Mouse (Mus musculus) kidney, embryonic 16.5 days (tissue): ENCODE results near the gene D930048N14Rik. TPM values are rescaled to one million over a fixed set of nuclear protein-coding genes. Genes with fewer than 3 reads are reported as not detected.
"Not testable (repeated sequence)": the region's sequence is repeated elsewhere in the genome, so short reads cannot be mapped to it uniquely, and the experiment has no call there.

ENCODE experiments used
- ATAC-seq: fragments of 200-750 bp; cut with Nextera tagmentation; 2 replicates; pipeline ENCODE4 v1.8.0; 2017; ENCODE audit warnings: moderate TSS enrichment; ENCODE audit not compliant: low FRiP score, low TSS enrichment
- H3K27ac ChIP-seq: fragments of 300-500 bp; sonication (generic); 2 replicates; pipeline ENCODE4 v1.5.1; 2014; ENCODE audit warnings: low read length
- H3K27me3 ChIP-seq: fragments of 300-500 bp; sonication (generic); 2 replicates; pipeline ENCODE4 v1.6.1; 2014; ENCODE audit warnings: low read length, control low read depth, mixed read lengths; ENCODE audit not compliant: insufficient read depth
- H3K36me3 ChIP-seq: fragments of 300-500 bp; sonication (generic); 2 replicates; pipeline ENCODE4 v1.6.1; 2014; ENCODE audit warnings: low read length, control low read depth, mixed read lengths; ENCODE audit not compliant: insufficient read depth
- H3K4me1 ChIP-seq: fragments of 300-500 bp; sonication (generic); 2 replicates; pipeline ENCODE4 v1.6.1; 2014; ENCODE audit warnings: low read length, control low read depth, mixed read lengths; ENCODE audit not compliant: insufficient read depth
- H3K4me2 ChIP-seq: fragments of 300-500 bp; sonication (generic); replicated peaks from 2 replicates; pipeline ENCODE4 v1.6.1; 2014; ENCODE audit warnings: low read depth, low read length
- H3K4me3 ChIP-seq: fragments of 300-500 bp; sonication (generic); 2 replicates; pipeline ENCODE4 v1.5.1; 2014; ENCODE audit warnings: mild to moderate bottlenecking, low read length
- H3K9ac ChIP-seq: fragments of 300-500 bp; sonication (generic); replicated peaks from 2 replicates; pipeline ENCODE4 v1.6.1; 2014; ENCODE audit warnings: low read length
- H3K9me3 ChIP-seq: fragments of 300-500 bp; sonication (generic); 2 replicates; pipeline ENCODE4 v1.6.1; 2016; ENCODE audit warnings: low read length, control low read depth
- whole genome bisulfite sequencing: fragments of 180-500 bp; shearing (Covaris S2); extraction: QIAGEN DNeasy Blood & Tissue Kit; methylation state at CpG from one replicate; pipeline ENCODE4 v1.1.7; 2014; 5-methylcytosine and 5-hydroxymethylcytosine counted together
- polyA plus RNA-seq: library from polyadenylated mRNA; unstranded; fragments of >200 nt; fragmentation: Nextera tagmentation; extraction: Ambion mirVana; gene quantifications from 2 replicates; pipeline ENCODE4 v1.2.1, GENCODE M21; 2015

The D930048N14Rik gene
- polyA plus RNA-seq, 1 experiment from 2014 or later = 4.0 TPM

- Histone ChIP-seq H3K27me3 (no peaks in the 10 kb centered on the region), H3K4me2 (no peak overlapping the region), H3K9ac (no peak overlapping the region), H3K4me1 (peaks cover 17% of the 10 kb centered on the region), H3K9me3 (no peaks in the 10 kb centered on the region), H3K4me3 (no peak overlapping the region), H3K27ac (peak overlapping the region; percentile 32; the same call in 1 of the 2 replicates), H3K36me3 (no peaks in the 10 kb centered on the region)
- peak; percentile 58; the same call in 1 of the 2 replicates for ATAC-seq
- WGBS = 48% methylated on average over 6 of the region's 6 CpGs
Observed at GRCm38 (mm10) chr11:51658705-51659104, 8.0 kb downstream of the D930048N14Rik start.

DNA sequence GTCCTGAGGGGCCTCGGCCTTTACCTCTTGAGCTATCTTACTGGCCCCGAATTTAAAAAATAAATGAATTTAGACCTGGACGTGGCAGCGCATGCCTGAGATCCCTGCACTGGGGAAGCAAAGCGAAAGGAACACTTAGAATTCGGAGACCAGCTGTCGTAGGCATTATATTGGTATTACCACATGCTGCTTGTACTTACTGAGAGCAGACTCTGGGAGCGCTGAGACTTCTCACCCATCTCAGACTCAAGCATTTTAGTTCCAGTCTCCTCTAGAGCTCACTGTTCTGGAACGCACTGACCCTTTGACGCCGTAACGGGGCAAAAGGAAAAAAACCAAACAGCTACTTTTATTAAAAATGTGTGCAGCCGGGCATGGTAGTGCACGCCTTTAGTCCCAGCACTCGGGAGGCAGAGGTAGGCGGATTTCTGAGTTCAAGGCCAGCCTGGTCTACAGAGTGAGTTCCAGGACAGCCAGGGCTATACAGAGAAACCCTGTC lies 11.2 kb downstream of the D930048N14Rik start:
- 77% methylated on average over 16 of the region's 16 CpGs for WGBS
- Histone ChIP-seq H3K27ac (no peak overlapping the region), H3K9ac (no peak overlapping the region), H3K36me3 (no peaks in the 10 kb centered on the region), H3K4me2 (no peak overlapping the region), H3K9me3 (no peaks in the 10 kb centered on the region), H3K27me3 (no peaks in the 10 kb centered on the region), H3K4me1 (peaks cover 12% of the 10 kb centered on the region), H3K4me3 (no peak overlapping the region)
- ATAC-seq = no peak

GRCm38 (mm10) chr11:51662632-51663031 lies 11.9 kb downstream of the D930048N14Rik start:
- Histone ChIP-seq H3K36me3 (no peaks in the 10 kb centered on the region), H3K4me3 (no peak overlapping the region), H3K4me1 (peaks cover 8% of the 10 kb centered on the region), H3K27ac (no peak overlapping the region), H3K27me3 (no peaks in the 10 kb centered on the region), H3K4me2 (no peak overlapping the region), H3K9me3 (no peaks in the 10 kb centered on the region), H3K9ac (no peak overlapping the region)
- 75% methylated on average over 7 of the region's 7 CpGs for WGBS
- ATAC-seq = no peak

DNA sequence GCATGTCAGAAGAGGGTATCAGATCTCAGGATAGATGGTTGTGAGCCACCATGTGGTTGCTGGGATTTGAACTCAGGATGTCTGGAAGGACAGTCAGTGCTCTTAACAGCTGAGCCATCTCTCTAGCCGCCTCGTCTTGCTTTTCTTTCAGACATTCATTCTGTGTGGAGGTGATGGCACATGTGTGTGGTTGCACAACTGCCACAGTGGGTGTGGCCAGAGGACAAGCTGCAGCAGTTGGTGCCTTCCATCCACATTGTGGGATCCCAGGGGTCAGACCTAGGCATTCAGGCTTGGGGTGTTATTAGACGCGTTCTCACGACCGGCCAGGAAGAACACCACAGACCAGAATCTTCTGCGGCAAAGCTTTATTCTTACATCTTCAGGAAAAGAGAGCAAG lies 14.0 kb downstream of the D930048N14Rik start:
- not testable (repeated sequence) for H3K4me2 ChIP-seq, ATAC-seq

GRCm38 (mm10) chr11:51670846-51671245 lies 20.1 kb downstream of the D930048N14Rik start:
- Histone ChIP-seq H3K9ac (no peak overlapping the region), H3K4me1 (no peaks in the 10 kb centered on the region), H3K4me2 (no peak overlapping the region), H3K27me3 (no peaks in the 10 kb centered on the region), H3K27ac (no peak overlapping the region), H3K4me3 (no peak overlapping the region), H3K9me3 (no peaks in the 10 kb centered on the region), H3K36me3 (no peaks in the 10 kb centered on the region)
- no peak for ATAC-seq
- WGBS = 97% methylated on average over 7 of the region's 7 CpGs

More for the DNA sequence above, 14.0 kb downstream of the D930048N14Rik start:
- H3K36me3 ChIP-seq, H3K9me3 ChIP-seq, H3K4me3 ChIP-seq, H3K27me3 ChIP-seq, H3K27ac ChIP-seq, H3K4me1 ChIP-seq, H3K9ac ChIP-seq: not testable (repeated sequence)
- 92% methylated on average over 7 of the region's 7 CpGs for WGBS

- ATAC-seq = no peak
- Histone ChIP-seq H3K9ac (no peak overlapping the region), H3K4me1 (no peaks in the 10 kb centered on the region), H3K27me3 (no peaks in the 10 kb centered on the region), H3K27ac (no peak overlapping the region), H3K4me2 (no peak overlapping the region), H3K4me3 (no peak overlapping the region), H3K9me3 (no peaks in the 10 kb centered on the region), H3K36me3 (no peaks in the 10 kb centered on the region)
- WGBS = 76% methylated on average over 2 of the region's 2 CpGs
Observed at GRCm38 (mm10) chr11:51671376-51671775, 20.6 kb downstream of the D930048N14Rik start.

GRCm38 (mm10) chr11:51673291-51673690 lies 22.5 kb downstream of the D930048N14Rik start:
- Histone ChIP-seq H3K27ac (peak overlapping the region; percentile 39; the same call in 1 of the 2 replicates), H3K9ac (no peak overlapping the region), H3K27me3 (no peaks in the 10 kb centered on the region), H3K36me3 (no peaks in the 10 kb centered on the region), H3K4me1 (no peaks in the 10 kb centered on the region), H3K9me3 (no peaks in the 10 kb centered on the region), H3K4me3 (no peak overlapping the region), H3K4me2 (no peak overlapping the region)
- WGBS = 59% methylated on average over 9 of the region's 9 CpGs
- no peak for ATAC-seq

DNA sequence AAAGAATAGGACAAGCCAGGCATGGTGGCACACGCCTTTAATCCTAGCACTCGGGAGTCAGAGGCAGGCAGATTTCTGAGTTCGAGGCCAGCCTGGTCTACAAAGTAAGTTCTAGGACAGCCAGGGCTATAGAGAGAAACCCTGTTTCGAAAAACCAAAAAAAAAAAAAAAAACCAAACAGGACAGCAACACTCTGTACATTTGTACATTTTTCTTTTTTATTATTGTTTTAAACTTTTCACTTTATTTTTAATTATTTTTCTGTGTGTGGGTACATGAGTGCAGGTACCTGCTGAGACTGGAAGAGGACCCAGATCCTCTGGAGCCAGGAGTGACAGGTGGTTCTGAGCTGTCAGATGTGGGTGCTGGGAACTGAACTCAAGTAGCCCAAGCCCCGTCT lies 24.6 kb downstream of the D930048N14Rik start:
- no peak overlapping the region for H3K4me2 ChIP-seq
- 82% methylated on average over 5 of the region's 5 CpGs for WGBS
- H3K4me1 ChIP-seq = no peaks in the 10 kb centered on the region
- no peaks in the 10 kb centered on the region for H3K9me3 ChIP-seq
- no peak overlapping the region for H3K4me3 ChIP-seq
- no peak for ATAC-seq
- no peaks in the 10 kb centered on the region for H3K36me3 ChIP-seq
- no peak overlapping the region for H3K9ac ChIP-seq
- H3K27me3 ChIP-seq = no peaks in the 10 kb centered on the region
- no peak overlapping the region for H3K27ac ChIP-seq

DNA sequence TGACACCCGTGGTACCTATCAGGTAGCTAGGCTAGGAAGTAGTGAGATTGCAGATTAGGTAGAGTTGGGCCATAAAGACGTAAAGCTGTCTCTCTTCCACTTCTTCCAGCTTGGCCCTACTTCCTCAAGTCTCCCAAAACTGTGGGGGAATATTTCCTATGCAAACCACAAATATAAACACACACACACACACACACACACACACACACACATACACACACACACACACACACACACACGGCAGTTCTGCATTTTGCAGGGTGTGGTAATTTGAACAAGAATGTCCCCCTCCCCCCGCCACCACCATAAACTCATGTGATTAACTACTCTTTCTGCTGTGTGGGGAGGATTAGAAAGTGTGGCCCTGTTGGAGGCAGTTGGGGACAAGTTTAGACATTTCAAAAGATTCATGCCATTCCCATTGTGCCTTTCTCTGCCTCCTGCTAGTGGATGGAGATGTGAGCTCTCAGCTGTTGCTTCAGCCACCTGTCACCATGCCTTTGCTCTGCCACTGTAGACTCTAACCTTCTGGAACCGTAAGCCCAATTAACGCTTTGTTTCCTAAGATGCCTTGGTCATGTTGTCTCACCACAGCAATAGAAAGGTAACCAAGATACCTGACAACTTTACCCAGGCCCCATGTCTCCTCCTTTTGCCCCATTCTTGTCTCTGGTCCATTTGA lies 27.1 kb downstream of the D930048N14Rik start:
- H3K9me3 ChIP-seq = no peaks in the 10 kb centered on the region
- H3K36me3 ChIP-seq = no peaks in the 10 kb centered on the region
- no peak overlapping the region for H3K27ac ChIP-seq
- no peak for ATAC-seq
- H3K27me3 ChIP-seq = no peaks in the 10 kb centered on the region
- H3K4me3 ChIP-seq = no peak overlapping the region
- 58% methylated on average over 6 of the region's 6 CpGs for WGBS
- H3K9ac ChIP-seq = no peak overlapping the region
- H3K4me2 ChIP-seq = no peak overlapping the region
- H3K4me1 ChIP-seq = peaks cover 4% of the 10 kb centered on the region; the same call in 1 of the 2 replicates

GRCm38 (mm10) chr11:51679466-51679865 lies 28.7 kb downstream of the D930048N14Rik start:
- Histone ChIP-seq H3K4me2 (no peak overlapping the region), H3K4me1 (peaks cover 4% of the 10 kb centered on the region; the same call in 1 of the 2 replicates), H3K4me3 (no peak overlapping the region), H3K9ac (no peak overlapping the region), H3K9me3 (no peaks in the 10 kb centered on the region), H3K36me3 (no peaks in the 10 kb centered on the region), H3K27ac (no peak overlapping the region), H3K27me3 (no peaks in the 10 kb centered on the region)
- WGBS = 82% methylated on average over 3 of the region's 3 CpGs
- no peak for ATAC-seq
